Mouse (Mus musculus) spleen, adult 2 months (tissue): ENCODE results near the gene Fign. TPM values are rescaled to one million over a fixed set of nuclear protein-coding genes. Genes with fewer than 3 reads are reported as not detected.

ENCODE experiments used
- DNase-seq, 2 experiments: peaks; one replicate each; pipeline versions ENCODE4 v3.0.0 to v3.0.0-alpha.2; 2012 to 2021; ENCODE audit warnings: low spot score in 2 of 2, low read depth in 1 of 2
- H3K27ac ChIP-seq: fragments of 200-500 bp; 2 replicates; pipeline ENCODE4 v1.5.1; 2012; ENCODE audit warnings: low read length, inconsistent platforms; ENCODE audit not compliant: insufficient read depth
- H3K27me3 ChIP-seq: fragments of 200-500 bp; 2 replicates; pipeline ENCODE4 v1.6.1; 2012; ENCODE audit warnings: mild to moderate bottlenecking, moderate library complexity, low read length, inconsistent platforms; ENCODE audit not compliant: control insufficient read depth, insufficient read depth
- H3K36me3 ChIP-seq: fragments of 200-500 bp; 2 replicates; pipeline ENCODE4 v1.6.1; 2012; ENCODE audit warnings: mild to moderate bottlenecking, low read length, inconsistent platforms; ENCODE audit not compliant: control insufficient read depth, insufficient read depth
- H3K4me1 ChIP-seq: fragments of 200-500 bp; 2 replicates; pipeline ENCODE4 v1.6.1; 2011; ENCODE audit warnings: inconsistent platforms; ENCODE audit not compliant: control insufficient read depth, insufficient read depth, insufficient read length
- H3K4me3 ChIP-seq: fragments of 200-500 bp; 2 replicates; pipeline ENCODE4 v1.5.1; 2011; ENCODE audit warnings: mild to moderate bottlenecking, inconsistent platforms; ENCODE audit not compliant: insufficient read depth, insufficient read length; ENCODE audit errors: extremely low read depth
- CTCF ChIP-seq: fragments of 200-500 bp; IDR thresholded peaks from 2 replicates; pipeline ENCODE4 v1.5.1; 2011; ENCODE audit warnings: mild to moderate bottlenecking, inconsistent platforms; ENCODE audit not compliant: insufficient read depth, insufficient read length, insufficient replicate concordance; ENCODE audit errors: extremely low read depth
- POLR2A ChIP-seq: fragments of 200-500 bp; IDR thresholded peaks from 2 replicates; pipeline ENCODE4 v1.6.1; 2011; ENCODE audit warnings: low read depth, low read length, inconsistent platforms
- WGBS: fragments of 180-500 bp; shearing (Covaris S2); methylation state at CpG from one replicate; pipeline ENCODE4 v1.1.7; 2018; 5-methylcytosine and 5-hydroxymethylcytosine counted together
- polyA plus RNA-seq: library from polyadenylated mRNA; depleted of rRNA; stranded (reverse); fragments of >200 nt; gene quantifications from 2 replicates; pipeline ENCODE4 v1.2.3, GENCODE M21; 2012

The Fign gene
- polyA plus RNA-seq, 1 experiment, result 0.37 TPM

GRCm38 (mm10) chr2:64059477-64059876 lies 38.4 kb downstream of the Fign start:
- DNase-seq, result no peak
- no peaks in the 10 kb centered on the region for H3K27me3 ChIP-seq

GRCm38 (mm10) chr2:64048142-64048541 lies 49.7 kb downstream of the Fign start:
- Histone ChIP-seq H3K4me1 (no peaks in the 10 kb centered on the region), H3K27ac (no peak overlapping the region), H3K36me3 (no peaks in the 10 kb centered on the region), H3K4me3 (no peak overlapping the region), H3K27me3 (no peaks in the 10 kb centered on the region)
- no peak for TF ChIP-seq POLR2A
- 64% methylated on average over 2 of the region's 2 CpGs for WGBS
- DNase-seq, result no peak

More at GRCm38 (mm10) chr2:64059477-64059876, 38.4 kb downstream of the Fign start:
- 86% methylated on average over 5 of the region's 5 CpGs for WGBS
- H3K4me1 ChIP-seq, result no peaks in the 10 kb centered on the region
- H3K36me3 ChIP-seq, result no peaks in the 10 kb centered on the region
- H3K27ac ChIP-seq, result no peak overlapping the region
- no peak for TF ChIP-seq POLR2A
- no peak for TF ChIP-seq CTCF
- H3K4me3 ChIP-seq, result no peak overlapping the region

GRCm38 (mm10) chr2:64043099-64043498 lies 54.7 kb downstream of the Fign start:
- H3K4me1 ChIP-seq, result no peaks in the 10 kb centered on the region
- no peaks in the 10 kb centered on the region for H3K27me3 ChIP-seq
- H3K27ac ChIP-seq, result no peak overlapping the region
- TF ChIP-seq CTCF (no peak), POLR2A (no peak)
- H3K36me3 ChIP-seq, result no peaks in the 10 kb centered on the region
- no peak overlapping the region for H3K4me3 ChIP-seq
- WGBS, result 43% methylated on average over 3 of the region's 3 CpGs
- DNase-seq, result no peak

GRCm38 (mm10) chr2:64035393-64035792 lies 62.4 kb downstream of the Fign start:
- Histone ChIP-seq H3K27ac (no peak overlapping the region), H3K36me3 (no peaks in the 10 kb centered on the region), H3K27me3 (no peaks in the 10 kb centered on the region), H3K4me3 (no peak overlapping the region), H3K4me1 (no peaks in the 10 kb centered on the region)
- DNase-seq, result no peak
- WGBS, result 53% methylated on average over 3 of the region's 3 CpGs
- TF ChIP-seq POLR2A (no peak), CTCF (no peak)

GRCm38 (mm10) chr2:64033871-64034270 lies 64.0 kb downstream of the Fign start:
- no peaks in the 10 kb centered on the region for H3K4me1 ChIP-seq
- no peak overlapping the region for H3K4me3 ChIP-seq
- H3K27ac ChIP-seq, result no peak overlapping the region
- DNase-seq, result no peak
- TF ChIP-seq CTCF (no peak), POLR2A (no peak)
- H3K36me3 ChIP-seq, result no peaks in the 10 kb centered on the region
- WGBS, result 77% methylated on average over 3 of the region's 3 CpGs
- no peaks in the 10 kb centered on the region for H3K27me3 ChIP-seq

GRCm38 (mm10) chr2:64025961-64026360 lies 71.9 kb downstream of the Fign start:
- H3K4me3 ChIP-seq, result no peak overlapping the region
- no peak for DNase-seq
- WGBS, result 86% methylated on average over 4 of the region's 4 CpGs
- TF ChIP-seq CTCF (no peak), POLR2A (no peak)
- H3K27me3 ChIP-seq, result no peaks in the 10 kb centered on the region
- no peaks in the 10 kb centered on the region for H3K36me3 ChIP-seq
- no peak overlapping the region for H3K27ac ChIP-seq
- H3K4me1 ChIP-seq, result no peaks in the 10 kb centered on the region

GRCm38 (mm10) chr2:63994304-63995023 lies 103.4 kb downstream of the Fign start:
- Histone ChIP-seq H3K27ac (no peak overlapping the region), H3K36me3 (no peaks in the 10 kb centered on the region), H3K4me3 (no peak overlapping the region), H3K27me3 (no peaks in the 10 kb centered on the region), H3K4me1 (no peaks in the 10 kb centered on the region)
- no peak for TF ChIP-seq POLR2A
- no peak for TF ChIP-seq CTCF
- WGBS, result 69% methylated on average over 7 of the region's 7 CpGs
- DNase-seq, result no peak
